Mouse (Mus musculus) erythroblast, embryonic 14.5 days (primary cell): ENCODE data around the gene Acsl1.

ENCODE experiments used
- GATA1 ChIP-seq: IDR thresholded peaks from 2 replicates; pipeline ENCODE4 v1.6.1; 2012; ENCODE audit warnings: low read length, inconsistent platforms, mixed read lengths
- TAL1 ChIP-seq: IDR thresholded peaks from 3 replicates; pipeline ENCODE4 v1.6.1; 2012; ENCODE audit warnings: low read length, inconsistent platforms, mixed read lengths

- TF ChIP-seq TAL1: no peak
- no peak for TF ChIP-seq GATA1
Measured at GRCm38 (mm10) chr8:46570673-46571072, 99.8 kb downstream of the Acsl1 start.
